Mouse (Mus musculus) layer of hippocampus, adult 2 months (tissue): Measurements from ENCODE around the gene Zfp263. TPM values are rescaled to one million over a fixed set of nuclear protein-coding genes. Genes with fewer than 3 reads are reported as not detected.

Experiments
- DNase-seq, 2 experiments: peaks; one replicate each; pipeline ENCODE4 v3.0.0; 2022; ENCODE audit warnings: low spot score in 2 of 2
- H3K27ac ChIP-seq: fragments of 200-600 bp; 2 replicates; pipeline ENCODE4 v1.8.1; 2022
- H3K4me3 ChIP-seq: fragments of 200-600 bp; 2 replicates; pipeline ENCODE4 v1.8.1; 2022; ENCODE audit warnings: mild to moderate bottlenecking
- CTCF ChIP-seq: fragments of 200-600 bp; conservative IDR thresholded peaks from 2 replicates; pipeline ENCODE4 v1.8.1; 2022; ENCODE audit warnings: antibody characterized with exemption, mild to moderate bottlenecking, moderate library complexity
- total RNA-seq, 2 experiments: library from RNA; stranded (reverse); gene quantifications; 2 replicates each; pipeline ENCODE4 v1.2.3; 2021

The Zfp263 gene
- total RNA-seq, 2 experiments from 2014 or later: 20.1 to 20.9 TPM

GRCm38 (mm10) chr16:3748976-3749375, 5.1 kb downstream of the Zfp263 start:
- no peak for DNase-seq
- no peak for TF ChIP-seq CTCF
- no peak overlapping the region for H3K27ac ChIP-seq
- H3K4me3 ChIP-seq: no peak overlapping the region

GRCm38 (mm10) chr16:3771603-3772002, 27.7 kb downstream of the Zfp263 start:
- H3K4me3 ChIP-seq: no peak overlapping the region
- no peak for DNase-seq
- H3K27ac ChIP-seq: no peak overlapping the region
- TF ChIP-seq CTCF: no peak

- Histone ChIP-seq H3K27ac (no peak overlapping the region), H3K4me3 (no peak overlapping the region)
- TF ChIP-seq CTCF: no peak
- no peak for DNase-seq
These were observed 32.5 kb downstream of the Zfp263 start for GRCm38 (mm10) chr16:3776365-3776764.

GRCm38 (mm10) chr16:3777986-3778385, 34.1 kb downstream of the Zfp263 start:
- DNase-seq: no peak
- no peak for TF ChIP-seq CTCF
- H3K4me3 ChIP-seq: no peak overlapping the region

GRCm38 (mm10) chr16:3781237-3781636, 37.3 kb downstream of the Zfp263 start:
- TF ChIP-seq CTCF: no peak
- no peak for DNase-seq
- no peak overlapping the region for H3K4me3 ChIP-seq
- no peak overlapping the region for H3K27ac ChIP-seq

More at GRCm38 (mm10) chr16:3777986-3778385, 34.1 kb downstream of the Zfp263 start:
- H3K27ac ChIP-seq: no peak overlapping the region

GRCm38 (mm10) chr16:3788394-3788793, 44.5 kb downstream of the Zfp263 start:
- Histone ChIP-seq H3K4me3 (no peak overlapping the region), H3K27ac (no peak overlapping the region)
- TF ChIP-seq CTCF: no peak
- no peak for DNase-seq

Other genes with a start within 250 kb of the Zfp263 start
- not detected for gene Olfr161, start 153.1 kb upstream of the Zfp263 start, total RNA-seq
- not detected for gene Mefv, start 26.0 kb upstream of the Zfp263 start, total RNA-seq
- gene Olfr15, start 86.8 kb downstream of the Zfp263 start, total RNA-seq: not detected
- 1 to 10 TPM; 4.8 to 5.3 TPM for gene Zfp174, start 103.2 kb downstream of the Zfp263 start, total RNA-seq
- gene Naa60, start 128.3 kb downstream of the Zfp263 start, total RNA-seq: 10 to 100 TPM; 89.3 to 95.2 TPM
- 10 to 100 TPM; 21.3 to 23.0 TPM for gene Zfp597, start 140.5 kb downstream of the Zfp263 start, total RNA-seq
- under 1 TPM in 1 of 2 experiments, not detected in 1; 0.91 TPM for gene Gm20695, start 140.6 kb downstream of the Zfp263 start, total RNA-seq
- 1 to 10 TPM; 4.2 to 4.7 TPM for gene 1700037C18Rik, start 164.6 kb downstream of the Zfp263 start, total RNA-seq
- gene Cluap1, start 164.7 kb downstream of the Zfp263 start, total RNA-seq: 10 to 100 TPM; 32.7 to 37.9 TPM
- 1 to 10 TPM; 1.6 to 2.5 TPM for gene Nlrc3, start 232.5 kb downstream of the Zfp263 start, total RNA-seq